Mouse (Mus musculus): ENCODE data around the gene Abcc9. TPM values are rescaled to one million over a fixed set of nuclear protein-coding genes. Genes with fewer than 3 reads are reported as not detected.

The Abcc9 gene
- polyA plus RNA-seq, 1 experiment from 2014 or later = 31.0 TPM

GRCm38 (mm10) chr6:142567452-142567851 is 134.7 kb downstream of the Abcc9 start:
- Histone ChIP-seq H3K4me1 (ENCODE audit: control insufficient read depth, insufficient read depth, low read length) (peaks cover 7% of the 10 kb centered on the region; the same call in 1 of the 2 replicates), H3K4me2 (replicated peaks; ENCODE audit: low read depth, low read length) (peak overlapping the region; percentile 50), H3K27me3 (ENCODE audit: control insufficient read depth, insufficient read depth, low read length) (peaks cover 4% of the 10 kb centered on the region; the same call in 1 of the 2 replicates), H3K27ac (ENCODE audit: low read length) (peak overlapping the region; percentile 83; the same call in 1 of the 2 replicates), H3K9me3 (ENCODE audit: control insufficient read depth, low read depth, low read length) (no peaks in the 10 kb centered on the region), H3K36me3 (ENCODE audit: control insufficient read depth, insufficient read depth, low read length) (peaks cover 7% of the 10 kb centered on the region; the same call in 1 of the 2 replicates), H3K9ac (replicated peaks; ENCODE audit: low read depth, low read length) (0 out of 2 replicates have a peak overlapping the region, but pooled peaks have one; percentile 67), H3K4me3 (ENCODE audit: low read depth, low read length) (peak overlapping the region; percentile 53)
- no peak for ATAC-seq (ENCODE audit: insufficient number of reproducible peaks, insufficient read depth, low FRiP score, low read depth)
- 10% methylated on average over 5 of the region's 5 CpGs for WGBS

GRCm38 (mm10) chr6:142564746-142565145 is 137.4 kb downstream of the Abcc9 start:
- no peak for ATAC-seq (ENCODE audit: insufficient number of reproducible peaks, insufficient read depth, low FRiP score, low read depth)
- WGBS = 96% methylated on average over 3 of the region's 3 CpGs
- no peak overlapping the region for H3K27ac ChIP-seq (ENCODE audit: low read length)

GRCm38 (mm10) chr6:142561151-142561550 is 141.0 kb downstream of the Abcc9 start:
- ATAC-seq (ENCODE audit: insufficient number of reproducible peaks, insufficient read depth, low FRiP score, low read depth) = no peak
- no peaks in the 10 kb centered on the region for H3K9me3 ChIP-seq (ENCODE audit: control insufficient read depth, low read depth, low read length)
- 81% methylated on average over 1 of the region's 1 CpGs for WGBS
- H3K4me2 ChIP-seq (replicated peaks; ENCODE audit: low read depth, low read length) = no peak overlapping the region
- no peaks in the 10 kb centered on the region for H3K4me1 ChIP-seq (ENCODE audit: control insufficient read depth, insufficient read depth, low read length)
- no peaks in the 10 kb centered on the region for H3K27me3 ChIP-seq (ENCODE audit: control insufficient read depth, insufficient read depth, low read length)
- H3K36me3 ChIP-seq (ENCODE audit: control insufficient read depth, insufficient read depth, low read length) = peaks cover 7% of the 10 kb centered on the region; the same call in 1 of the 2 replicates
- H3K4me3 ChIP-seq (ENCODE audit: low read depth, low read length) = no peak overlapping the region
- H3K9ac ChIP-seq (replicated peaks; ENCODE audit: low read depth, low read length) = no peak overlapping the region
- H3K27ac ChIP-seq (ENCODE audit: low read length) = no peak overlapping the region

More at GRCm38 (mm10) chr6:142564746-142565145, 137.4 kb downstream of the Abcc9 start:
- Histone ChIP-seq H3K36me3 (ENCODE audit: control insufficient read depth, insufficient read depth, low read length) (peaks cover 7% of the 10 kb centered on the region; the same call in 1 of the 2 replicates), H3K27me3 (ENCODE audit: control insufficient read depth, insufficient read depth, low read length) (peaks cover 4% of the 10 kb centered on the region; the same call in 1 of the 2 replicates), H3K9me3 (ENCODE audit: control insufficient read depth, low read depth, low read length) (no peaks in the 10 kb centered on the region), H3K4me2 (replicated peaks; ENCODE audit: low read depth, low read length) (no peak overlapping the region), H3K9ac (replicated peaks; ENCODE audit: low read depth, low read length) (no peak overlapping the region), H3K4me1 (ENCODE audit: control insufficient read depth, insufficient read depth, low read length) (peaks cover 7% of the 10 kb centered on the region; the same call in 1 of the 2 replicates), H3K4me3 (ENCODE audit: low read depth, low read length) (no peak overlapping the region)

GRCm38 (mm10) chr6:142558772-142559679 is 143.1 kb downstream of the Abcc9 start:
- H3K4me3 ChIP-seq (ENCODE audit: low read depth, low read length) = no peak overlapping the region
- no peaks in the 10 kb centered on the region for H3K9me3 ChIP-seq (ENCODE audit: control insufficient read depth, low read depth, low read length)
- H3K27me3 ChIP-seq (ENCODE audit: control insufficient read depth, insufficient read depth, low read length) = no peaks in the 10 kb centered on the region
- H3K36me3 ChIP-seq (ENCODE audit: control insufficient read depth, insufficient read depth, low read length) = no peaks in the 10 kb centered on the region
- no peak overlapping the region for H3K27ac ChIP-seq (ENCODE audit: low read length)
- H3K4me2 ChIP-seq (replicated peaks; ENCODE audit: low read depth, low read length) = no peak overlapping the region
- WGBS = 81% methylated on average over 10 of the region's 10 CpGs
- no peaks in the 10 kb centered on the region for H3K4me1 ChIP-seq (ENCODE audit: control insufficient read depth, insufficient read depth, low read length)
- no peak for ATAC-seq (ENCODE audit: insufficient number of reproducible peaks, insufficient read depth, low FRiP score, low read depth)
- no peak overlapping the region for H3K9ac ChIP-seq (replicated peaks; ENCODE audit: low read depth, low read length)

- Histone ChIP-seq H3K4me2 (replicated peaks; ENCODE audit: low read depth, low read length) (no peak overlapping the region), H3K36me3 (ENCODE audit: control insufficient read depth, insufficient read depth, low read length) (no peaks in the 10 kb centered on the region), H3K27ac (ENCODE audit: low read length) (no peak overlapping the region), H3K9me3 (ENCODE audit: control insufficient read depth, low read depth, low read length) (no peaks in the 10 kb centered on the region), H3K4me3 (ENCODE audit: low read depth, low read length) (no peak overlapping the region), H3K27me3 (ENCODE audit: control insufficient read depth, insufficient read depth, low read length) (no peaks in the 10 kb centered on the region), H3K4me1 (ENCODE audit: control insufficient read depth, insufficient read depth, low read length) (no peaks in the 10 kb centered on the region), H3K9ac (replicated peaks; ENCODE audit: low read depth, low read length) (no peak overlapping the region)
- 86% methylated on average over 10 of the region's 10 CpGs for WGBS
- no peak for ATAC-seq (ENCODE audit: insufficient number of reproducible peaks, insufficient read depth, low FRiP score, low read depth)
Observed at GRCm38 (mm10) chr6:142558076-142558475, 144.0 kb downstream of the Abcc9 start.

- H3K27ac ChIP-seq (ENCODE audit: low read length) = no peak overlapping the region
Observed at GRCm38 (mm10) chr6:142555988-142556387, 146.1 kb downstream of the Abcc9 start.

GRCm38 (mm10) chr6:142551482-142551881 is 150.6 kb downstream of the Abcc9 start:
- no peak overlapping the region for H3K4me3 ChIP-seq (ENCODE audit: low read depth, low read length)
- no peaks in the 10 kb centered on the region for H3K27me3 ChIP-seq (ENCODE audit: control insufficient read depth, insufficient read depth, low read length)
- peak overlapping the region; percentile 52; the same call in 1 of the 2 replicates for H3K27ac ChIP-seq (ENCODE audit: low read length)
- peaks cover 4% of the 10 kb centered on the region; the same call in 1 of the 2 replicates for H3K4me1 ChIP-seq (ENCODE audit: control insufficient read depth, insufficient read depth, low read length)
- ATAC-seq (ENCODE audit: insufficient number of reproducible peaks, insufficient read depth, low FRiP score, low read depth) = no peak
- H3K9ac ChIP-seq (replicated peaks; ENCODE audit: low read depth, low read length) = no peak overlapping the region
- H3K9me3 ChIP-seq (ENCODE audit: control insufficient read depth, low read depth, low read length) = no peaks in the 10 kb centered on the region
- H3K4me2 ChIP-seq (replicated peaks; ENCODE audit: low read depth, low read length) = no peak overlapping the region
- H3K36me3 ChIP-seq (ENCODE audit: control insufficient read depth, insufficient read depth, low read length) = no peaks in the 10 kb centered on the region
- 36% methylated on average over 4 of the region's 4 CpGs for WGBS

More at GRCm38 (mm10) chr6:142555988-142556387, 146.1 kb downstream of the Abcc9 start:
- Histone ChIP-seq H3K9me3 (ENCODE audit: control insufficient read depth, low read depth, low read length) (no peaks in the 10 kb centered on the region), H3K4me1 (ENCODE audit: control insufficient read depth, insufficient read depth, low read length) (peaks cover 4% of the 10 kb centered on the region; the same call in 1 of the 2 replicates), H3K27me3 (ENCODE audit: control insufficient read depth, insufficient read depth, low read length) (no peaks in the 10 kb centered on the region), H3K4me3 (ENCODE audit: low read depth, low read length) (no peak overlapping the region), H3K4me2 (replicated peaks; ENCODE audit: low read depth, low read length) (no peak overlapping the region), H3K36me3 (ENCODE audit: control insufficient read depth, insufficient read depth, low read length) (no peaks in the 10 kb centered on the region), H3K9ac (replicated peaks; ENCODE audit: low read depth, low read length) (no peak overlapping the region)
- 80% methylated on average over 1 of the region's 1 CpGs for WGBS
- ATAC-seq (ENCODE audit: insufficient number of reproducible peaks, insufficient read depth, low FRiP score, low read depth) = no peak

GRCm38 (mm10) chr6:142550871-142551270 is 151.2 kb downstream of the Abcc9 start:
- H3K9ac ChIP-seq (replicated peaks; ENCODE audit: low read depth, low read length) = no peak overlapping the region
- no peak for ATAC-seq (ENCODE audit: insufficient number of reproducible peaks, insufficient read depth, low FRiP score, low read depth)
- H3K27me3 ChIP-seq (ENCODE audit: control insufficient read depth, insufficient read depth, low read length) = no peaks in the 10 kb centered on the region
- peaks cover 4% of the 10 kb centered on the region; the same call in 1 of the 2 replicates for H3K4me1 ChIP-seq (ENCODE audit: control insufficient read depth, insufficient read depth, low read length)
- H3K9me3 ChIP-seq (ENCODE audit: control insufficient read depth, low read depth, low read length) = no peaks in the 10 kb centered on the region
- H3K4me2 ChIP-seq (replicated peaks; ENCODE audit: low read depth, low read length) = no peak overlapping the region
- H3K4me3 ChIP-seq (ENCODE audit: low read depth, low read length) = no peak overlapping the region
- H3K36me3 ChIP-seq (ENCODE audit: control insufficient read depth, insufficient read depth, low read length) = no peaks in the 10 kb centered on the region
- WGBS = 19% methylated on average over 4 of the region's 4 CpGs
- H3K27ac ChIP-seq (ENCODE audit: low read length) = peak overlapping the region; percentile 70; the same call in 1 of the 2 replicates
